Mouse (Mus musculus) intestine, embryonic 15.5 days (tissue): Measurements from ENCODE around the gene Med12l. TPM values are rescaled to one million over a fixed set of nuclear protein-coding genes. Genes with fewer than 3 reads are reported as not detected.

Experiments used
- ATAC-seq: fragments of 200-750 bp; cut with Nextera tagmentation; 2 replicates; pipeline ENCODE4 v1.8.0; 2017; ENCODE audit warnings: moderate TSS enrichment, moderate library complexity
- H3K27ac ChIP-seq: fragments of 300-500 bp; sonication (generic); 2 replicates; pipeline ENCODE4 v1.5.1; 2015; ENCODE audit warnings: mild to moderate bottlenecking, inconsistent platforms
- H3K27me3 ChIP-seq: fragments of 300-500 bp; sonication (generic); replicated peaks from 2 replicates; pipeline ENCODE4 v1.6.1; 2015; ENCODE audit warnings: inconsistent platforms
- H3K36me3 ChIP-seq: fragments of 300-500 bp; sonication (generic); 2 replicates; pipeline ENCODE4 v1.6.1; 2015; ENCODE audit warnings: inconsistent platforms
- H3K4me1 ChIP-seq: fragments of 300-500 bp; sonication (generic); replicated peaks from 2 replicates; pipeline ENCODE4 v1.6.1; 2015; ENCODE audit warnings: inconsistent platforms
- H3K4me2 ChIP-seq: fragments of 300-500 bp; sonication (generic); replicated peaks from 2 replicates; pipeline ENCODE4 v1.6.1; 2015; ENCODE audit warnings: mild to moderate bottlenecking, inconsistent platforms
- H3K4me3 ChIP-seq: fragments of 300-500 bp; sonication (generic); replicated peaks from 2 replicates; pipeline ENCODE4 v1.5.1; 2015; ENCODE audit warnings: inconsistent platforms
- H3K9ac ChIP-seq: fragments of 300-500 bp; sonication (generic); 2 replicates; pipeline ENCODE4 v1.6.1; 2015; ENCODE audit warnings: inconsistent platforms
- H3K9me3 ChIP-seq: fragments of 300-500 bp; sonication (generic); 2 replicates; pipeline ENCODE4 v1.6.1; 2016; ENCODE audit warnings: inconsistent platforms
- WGBS: fragments of 180-500 bp; shearing (Covaris S2); methylation state at CpG from one replicate; pipeline ENCODE4 v1.1.7; 2015; 5-methylcytosine and 5-hydroxymethylcytosine counted together
- polyA plus RNA-seq: library from polyadenylated mRNA; unstranded; fragments of >200 nt; fragmentation: Nextera tagmentation; extraction: Ambion mirVana; gene quantifications from 2 replicates; pipeline ENCODE4 v1.2.1, GENCODE M21; 2015

Med12l gene
- polyA plus RNA-seq, 1 experiment from 2014 or later = 1.1 TPM

DNA sequence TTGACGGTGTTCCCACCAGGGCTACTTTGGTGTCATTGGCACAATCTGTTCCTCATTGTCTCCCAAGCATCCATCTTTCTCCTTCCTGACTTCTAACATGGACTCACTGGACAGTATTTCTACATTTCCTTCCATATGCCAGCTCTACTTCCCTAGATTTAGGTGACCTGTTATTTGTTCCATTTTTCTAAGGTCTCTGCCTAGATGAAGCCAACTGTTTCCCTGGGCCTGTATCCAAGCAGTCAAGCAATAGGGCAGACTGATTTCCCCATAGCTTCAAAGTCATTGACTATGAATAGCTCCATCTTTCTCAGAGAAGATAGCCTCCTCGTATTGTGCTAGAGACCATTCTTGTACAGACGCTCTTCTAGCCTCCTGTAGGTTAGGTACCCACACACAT is 12.0 kb upstream of the Med12l start:
- no peaks in the 10 kb centered on the region for H3K9me3 ChIP-seq
- ATAC-seq = no peak
- no peaks in the 10 kb centered on the region for H3K27me3 ChIP-seq
- 87% methylated on average over 3 of the region's 3 CpGs for WGBS
- H3K4me3 ChIP-seq = no peak overlapping the region
- H3K9ac ChIP-seq = no peak overlapping the region
- H3K36me3 ChIP-seq = no peaks in the 10 kb centered on the region
- H3K27ac ChIP-seq = no peak overlapping the region
- H3K4me1 ChIP-seq = no peaks in the 10 kb centered on the region
- H3K4me2 ChIP-seq = no peak overlapping the region

DNA sequence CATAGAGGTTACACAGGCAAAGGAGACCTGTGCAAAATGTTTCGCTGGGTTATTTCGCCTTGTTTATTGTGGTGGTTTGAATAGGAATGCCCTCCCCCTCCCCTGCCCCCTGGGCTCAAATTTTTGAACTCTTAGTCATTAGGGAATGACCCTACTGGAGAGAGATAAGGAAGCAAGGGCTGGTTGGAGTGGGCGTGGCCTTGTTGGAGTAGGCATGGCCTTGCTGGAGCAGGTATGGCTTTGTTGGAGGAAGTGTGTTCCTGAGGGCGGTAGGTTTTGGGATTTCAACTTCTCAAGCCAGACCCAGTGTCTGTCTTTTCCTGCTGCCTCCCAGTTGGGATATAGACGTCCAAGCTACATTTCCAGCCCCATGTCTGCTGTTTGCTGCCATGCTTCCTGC is 1.9 kb upstream of the Med12l start:
- 78% methylated on average over 5 of the region's 5 CpGs for WGBS
- Histone ChIP-seq H3K4me2 (no peak overlapping the region), H3K4me1 (peaks cover 7% of the 10 kb centered on the region), H3K27me3 (no peaks in the 10 kb centered on the region), H3K4me3 (no peak overlapping the region), H3K9ac (no peak overlapping the region), H3K36me3 (no peaks in the 10 kb centered on the region), H3K9me3 (no peaks in the 10 kb centered on the region), H3K27ac (no peak overlapping the region)
- ATAC-seq = no peak

DNA sequence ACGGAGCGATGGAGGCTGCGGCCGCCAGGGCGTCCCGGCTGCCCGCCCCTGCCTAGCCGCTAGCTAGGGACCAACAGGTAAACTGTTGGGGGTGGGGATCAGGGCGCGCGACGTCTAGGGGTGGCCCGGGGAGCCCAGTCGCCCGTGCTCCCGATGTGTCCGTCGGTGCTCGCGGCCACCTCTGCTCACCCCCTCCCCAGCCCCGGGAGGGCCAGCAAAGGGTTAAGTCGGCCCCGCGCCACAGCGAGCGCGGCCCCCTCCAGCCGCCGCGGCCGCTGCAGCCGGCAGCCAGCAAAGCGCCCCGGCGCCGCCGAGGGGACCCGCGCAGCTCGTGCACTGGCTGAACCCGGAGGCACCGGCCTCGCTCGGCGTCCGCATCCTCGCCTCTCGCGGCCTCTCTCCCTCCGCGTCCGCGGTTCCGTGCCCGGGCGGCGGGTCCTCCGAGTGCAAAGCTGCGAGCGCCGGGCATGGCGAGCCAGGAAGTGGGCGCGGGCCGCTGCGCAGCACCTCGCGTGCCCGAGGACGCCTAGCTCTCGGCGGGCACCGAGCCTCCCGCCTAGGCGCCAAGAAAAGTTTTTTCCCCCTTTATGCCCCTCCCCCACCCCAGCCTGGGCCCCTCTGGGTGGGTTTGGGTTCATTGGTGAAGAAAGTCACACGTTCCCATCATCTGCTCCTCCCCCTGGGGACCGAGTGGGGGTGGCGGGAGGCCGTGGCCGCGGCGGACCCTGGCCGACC is 538 bp downstream of the Med12l start:
- Histone ChIP-seq H3K4me1 (peaks cover 7% of the 10 kb centered on the region), H3K9ac (peak overlapping the region; percentile 53), H3K27me3 (no peaks in the 10 kb centered on the region), H3K36me3 (no peaks in the 10 kb centered on the region), H3K27ac (peak overlapping the region; percentile 86), H3K4me3 (peak overlapping the region; percentile 65), H3K4me2 (peak overlapping the region; percentile 99), H3K9me3 (no peaks in the 10 kb centered on the region)
- 0% methylated on average over 77 of the region's 83 CpGs for WGBS
- ATAC-seq = peak; percentile 73

DNA sequence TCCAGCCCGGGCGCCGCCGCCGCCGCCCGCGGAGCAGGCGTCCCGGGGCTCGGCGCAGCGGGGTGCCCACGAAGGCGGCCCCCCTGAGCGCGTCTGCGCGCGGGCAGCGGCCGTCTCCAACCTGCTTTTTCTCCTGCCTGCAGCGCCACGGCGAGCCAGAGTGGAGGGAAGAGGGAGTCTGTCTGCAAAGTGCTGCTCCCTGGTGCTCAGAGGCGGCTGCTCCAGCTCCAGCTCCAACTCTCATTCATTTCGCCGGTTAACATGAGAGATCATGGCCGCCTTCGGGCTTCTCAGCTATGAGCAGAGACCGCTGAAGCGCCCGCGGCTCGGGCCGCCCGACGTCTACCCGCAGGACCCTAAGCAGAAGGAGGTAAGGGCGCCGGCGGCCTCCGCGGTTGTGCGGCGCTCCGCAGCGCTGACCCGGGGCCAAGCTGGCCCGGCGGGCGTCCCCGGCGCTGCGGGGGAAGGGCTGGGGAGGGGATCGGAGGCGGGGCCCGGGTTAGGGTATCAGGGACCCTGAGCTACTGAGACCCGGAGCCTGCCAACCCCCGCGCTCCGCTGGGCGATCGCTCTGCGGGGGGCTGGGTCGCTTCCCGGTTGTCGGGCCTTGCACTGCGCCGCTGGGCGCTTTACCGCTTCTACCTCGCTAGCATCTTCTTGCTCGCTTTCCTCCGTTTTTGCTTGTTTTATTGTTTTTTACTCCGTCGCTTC is 1.3 kb downstream of the Med12l start:
- Histone ChIP-seq H3K4me2 (peak overlapping the region; percentile 99), H3K27me3 (no peaks in the 10 kb centered on the region), H3K27ac (peak overlapping the region; percentile 86), H3K4me3 (peak overlapping the region; percentile 65), H3K9ac (peak overlapping the region; percentile 53), H3K36me3 (no peaks in the 10 kb centered on the region), H3K4me1 (peaks cover 7% of the 10 kb centered on the region), H3K9me3 (no peaks in the 10 kb centered on the region)
- ATAC-seq = peak; percentile 86
- WGBS = under 1% methylated on average over 74 of the region's 77 CpGs

DNA sequence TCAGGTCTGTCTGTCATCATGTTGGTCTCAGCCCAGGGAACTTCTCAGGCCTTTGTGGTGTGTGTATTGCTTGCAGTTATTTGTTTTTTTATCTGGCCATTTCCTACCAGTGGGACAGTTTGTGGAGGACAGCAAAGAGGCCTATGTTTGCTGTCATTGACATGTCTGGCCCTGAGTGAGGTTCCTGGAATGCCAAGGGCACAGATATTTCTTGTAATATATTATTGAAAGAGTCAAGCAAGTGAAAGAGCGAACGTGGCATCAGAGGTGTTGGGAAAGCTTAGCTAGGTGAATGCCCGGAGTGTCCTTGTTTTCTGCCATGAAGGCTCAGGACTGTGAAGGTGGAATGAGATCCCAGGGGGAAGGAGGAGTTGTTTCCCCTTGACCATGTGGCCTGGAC is 4.7 kb downstream of the Med12l start:
- Histone ChIP-seq H3K4me1 (peaks cover 2% of the 10 kb centered on the region), H3K4me3 (no peak overlapping the region)
- 90% methylated on average over 3 of the region's 3 CpGs for WGBS

DNA sequence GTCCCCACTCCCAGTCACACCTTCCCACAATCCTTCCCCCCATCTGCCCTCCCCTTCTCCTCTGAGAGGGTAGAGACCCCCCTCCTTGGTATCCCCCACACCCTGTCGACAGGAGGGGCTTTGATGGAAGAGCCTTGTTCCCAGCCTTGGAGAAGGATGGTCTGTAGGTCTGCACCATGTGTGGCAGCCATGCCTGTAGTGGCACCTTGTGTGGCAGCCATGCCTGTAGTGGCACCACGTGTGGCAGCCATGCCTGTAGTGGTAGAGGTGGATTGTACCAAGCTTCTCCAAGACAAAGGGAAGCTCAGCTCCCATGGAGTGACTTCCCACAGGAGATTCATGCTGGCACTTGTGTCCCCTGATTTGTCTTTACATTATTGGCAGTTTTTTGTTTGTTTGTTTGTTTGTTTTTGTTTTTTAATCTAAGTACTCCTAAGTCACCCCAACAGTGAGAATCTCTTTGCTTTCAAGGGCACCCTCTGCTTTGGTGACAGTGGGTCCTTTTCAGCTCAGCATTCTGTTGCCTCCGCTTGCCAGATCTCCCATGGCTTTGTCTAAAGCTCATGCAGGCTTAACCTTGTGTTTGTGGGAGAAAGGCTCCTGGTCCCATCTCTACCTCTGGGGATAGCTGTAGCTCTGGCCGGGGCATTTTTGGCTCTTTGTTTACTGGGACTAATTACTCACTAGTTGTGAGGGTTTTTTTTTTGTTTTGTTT is 10.2 kb downstream of the Med12l start:
- no peak for ATAC-seq
- Histone ChIP-seq H3K27ac (no peak overlapping the region), H3K9me3 (no peaks in the 10 kb centered on the region), H3K27me3 (no peaks in the 10 kb centered on the region), H3K9ac (no peak overlapping the region), H3K4me3 (no peak overlapping the region), H3K36me3 (no peaks in the 10 kb centered on the region), H3K4me1 (no peaks in the 10 kb centered on the region), H3K4me2 (no peak overlapping the region)
- 69% methylated on average over 4 of the region's 4 CpGs for WGBS

More for the DNA sequence above, 4.7 kb downstream of the Med12l start:
- H3K36me3 ChIP-seq = no peaks in the 10 kb centered on the region
- ATAC-seq = no peak
- H3K9me3 ChIP-seq = no peaks in the 10 kb centered on the region
- H3K27me3 ChIP-seq = no peaks in the 10 kb centered on the region
- H3K27ac ChIP-seq = no peak overlapping the region
- H3K4me2 ChIP-seq = no peak overlapping the region
- no peak overlapping the region for H3K9ac ChIP-seq

DNA sequence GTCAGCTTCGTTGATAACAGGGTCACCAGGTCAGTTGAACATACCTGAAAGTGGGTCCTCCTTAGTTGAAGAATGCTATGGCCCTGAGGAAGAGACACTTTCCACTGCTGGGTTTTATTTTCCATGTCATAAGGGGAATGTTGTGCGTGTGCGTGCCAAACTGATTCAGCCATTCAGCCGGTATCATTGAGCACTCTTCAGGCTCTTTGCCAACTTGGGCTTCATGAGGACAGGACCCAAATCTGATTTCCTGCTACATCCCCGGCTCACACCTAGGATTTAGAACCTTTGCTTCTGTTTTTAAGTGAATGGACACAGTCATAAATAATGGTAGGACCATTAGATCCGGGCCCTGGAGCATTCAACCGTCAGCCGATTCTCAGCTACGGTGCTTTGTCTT is 10.9 kb downstream of the Med12l start:
- Histone ChIP-seq H3K4me2 (no peak overlapping the region), H3K27ac (no peak overlapping the region), H3K27me3 (no peaks in the 10 kb centered on the region), H3K4me3 (no peak overlapping the region), H3K9ac (no peak overlapping the region), H3K4me1 (no peaks in the 10 kb centered on the region), H3K36me3 (no peaks in the 10 kb centered on the region), H3K9me3 (no peaks in the 10 kb centered on the region)
- WGBS = 82% methylated on average over 9 of the region's 9 CpGs
- no peak for ATAC-seq

DNA sequence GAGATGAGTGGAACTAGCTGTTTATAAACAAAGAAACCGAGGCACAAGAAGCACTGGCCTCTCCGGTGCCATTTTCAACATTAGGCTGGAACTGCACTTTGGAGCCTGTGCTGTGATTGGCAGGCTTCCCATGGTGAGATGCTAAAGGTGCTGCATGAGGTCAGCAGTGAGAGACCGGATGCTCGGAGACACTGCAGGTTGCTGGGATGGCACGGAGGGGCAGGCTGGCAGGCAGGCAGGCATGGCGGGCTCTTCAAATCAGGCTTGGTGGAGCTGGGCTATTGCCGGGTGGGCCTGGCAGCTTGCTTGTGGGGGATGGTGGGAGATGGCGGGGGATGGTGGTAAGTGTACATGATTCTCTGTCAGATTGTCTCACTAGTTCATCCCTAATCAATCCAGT is 15.6 kb downstream of the Med12l start:
- no peaks in the 10 kb centered on the region for H3K9me3 ChIP-seq
- H3K27me3 ChIP-seq = no peaks in the 10 kb centered on the region
- no peak overlapping the region for H3K4me2 ChIP-seq
- ATAC-seq = no peak
- H3K4me3 ChIP-seq = no peak overlapping the region
- no peaks in the 10 kb centered on the region for H3K36me3 ChIP-seq
- no peaks in the 10 kb centered on the region for H3K4me1 ChIP-seq
- WGBS = 52% methylated on average over 8 of the region's 8 CpGs
- no peak overlapping the region for H3K9ac ChIP-seq
- no peak overlapping the region for H3K27ac ChIP-seq

DNA sequence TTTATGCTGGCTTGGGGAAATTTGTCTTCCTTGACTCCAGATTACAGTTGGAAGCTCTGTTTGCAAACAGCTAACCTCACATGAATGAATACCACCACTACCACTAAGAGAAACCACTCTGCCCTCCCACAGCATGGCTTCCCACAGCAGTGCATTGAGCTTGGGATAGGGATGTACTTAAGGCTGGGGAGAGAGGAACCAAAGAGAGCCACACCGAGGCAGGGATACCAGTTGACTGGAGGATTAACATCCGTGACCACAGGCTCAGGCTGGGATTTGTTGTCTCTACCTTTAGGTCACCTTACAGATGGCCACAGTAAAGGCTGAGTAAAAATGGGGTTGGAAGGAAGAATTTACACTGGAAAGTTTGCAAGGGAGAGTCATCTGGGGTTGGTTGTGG is 16.6 kb downstream of the Med12l start:
- no peaks in the 10 kb centered on the region for H3K36me3 ChIP-seq
- H3K4me3 ChIP-seq = no peak overlapping the region
- no peak for ATAC-seq
- WGBS = 70% methylated on average over 2 of the region's 2 CpGs
- no peak overlapping the region for H3K4me2 ChIP-seq
- H3K27me3 ChIP-seq = no peaks in the 10 kb centered on the region
- H3K9me3 ChIP-seq = no peaks in the 10 kb centered on the region
- H3K27ac ChIP-seq = no peak overlapping the region
- no peaks in the 10 kb centered on the region for H3K4me1 ChIP-seq
- no peak overlapping the region for H3K9ac ChIP-seq

DNA sequence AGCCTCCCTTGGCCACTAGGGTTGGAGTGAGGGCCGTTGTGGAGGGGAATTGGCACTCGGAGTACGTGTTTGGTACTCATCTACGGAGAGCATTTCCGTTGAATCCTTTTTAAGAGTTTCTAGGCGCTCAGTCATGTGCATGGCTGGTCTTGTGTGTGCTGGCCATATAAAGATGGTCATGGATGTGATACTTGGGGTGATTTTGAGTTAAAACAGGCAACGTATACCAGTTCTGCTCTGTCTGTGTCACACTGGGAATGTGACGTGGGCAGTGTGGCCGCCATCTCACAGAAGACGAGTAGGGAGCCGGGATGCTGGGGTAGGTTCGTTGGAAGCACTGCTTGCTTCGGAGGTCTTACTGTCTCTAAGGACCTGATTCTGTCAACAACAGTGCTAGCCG is 17.3 kb downstream of the Med12l start:
- Histone ChIP-seq H3K4me3 (no peak overlapping the region), H3K27ac (no peak overlapping the region), H3K36me3 (no peaks in the 10 kb centered on the region), H3K27me3 (no peaks in the 10 kb centered on the region), H3K9me3 (no peaks in the 10 kb centered on the region), H3K4me2 (no peak overlapping the region), H3K9ac (no peak overlapping the region), H3K4me1 (no peaks in the 10 kb centered on the region)
- 91% methylated on average over 14 of the region's 14 CpGs for WGBS
- no peak for ATAC-seq

DNA sequence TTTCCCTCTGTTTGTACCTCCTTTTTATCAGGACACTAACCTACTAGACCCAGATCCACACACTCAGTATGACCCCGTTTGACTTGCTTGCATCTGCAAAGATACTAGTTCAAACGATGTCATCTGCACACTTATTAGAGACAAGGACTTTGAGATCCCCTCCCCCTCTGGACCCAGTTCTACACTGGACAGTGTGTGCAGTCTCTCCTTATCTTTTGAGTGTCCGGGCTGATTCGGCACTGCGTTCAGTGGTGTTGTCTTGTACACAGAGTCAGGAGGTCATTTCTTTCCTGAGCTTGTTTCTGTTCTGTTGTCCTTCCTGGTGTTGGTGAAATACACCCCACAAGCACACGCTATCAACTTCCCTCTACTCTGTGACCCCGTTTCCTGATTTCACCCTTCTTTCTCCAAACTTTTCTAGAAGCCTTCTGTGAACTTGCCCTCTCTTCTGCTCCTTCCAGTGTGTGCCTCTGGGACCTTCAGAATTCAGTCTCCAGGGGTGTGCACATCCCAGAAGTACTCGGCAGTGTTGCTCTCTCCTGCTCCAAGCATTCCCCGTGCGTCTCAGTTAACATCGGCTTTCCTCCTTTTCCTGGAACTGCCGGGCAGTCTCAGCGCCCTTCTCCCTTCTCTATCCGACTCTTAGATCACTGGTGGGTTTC is 19.0 kb downstream of the Med12l start:
- H3K4me3 ChIP-seq = no peak overlapping the region
- no peak overlapping the region for H3K4me2 ChIP-seq
- no peaks in the 10 kb centered on the region for H3K27me3 ChIP-seq
- no peak overlapping the region for H3K27ac ChIP-seq
- no peaks in the 10 kb centered on the region for H3K9me3 ChIP-seq
- H3K4me1 ChIP-seq = no peaks in the 10 kb centered on the region
- no peak overlapping the region for H3K9ac ChIP-seq
- H3K36me3 ChIP-seq = no peaks in the 10 kb centered on the region
- WGBS = 50% methylated on average over 14 of the region's 14 CpGs
- no peak for ATAC-seq

DNA sequence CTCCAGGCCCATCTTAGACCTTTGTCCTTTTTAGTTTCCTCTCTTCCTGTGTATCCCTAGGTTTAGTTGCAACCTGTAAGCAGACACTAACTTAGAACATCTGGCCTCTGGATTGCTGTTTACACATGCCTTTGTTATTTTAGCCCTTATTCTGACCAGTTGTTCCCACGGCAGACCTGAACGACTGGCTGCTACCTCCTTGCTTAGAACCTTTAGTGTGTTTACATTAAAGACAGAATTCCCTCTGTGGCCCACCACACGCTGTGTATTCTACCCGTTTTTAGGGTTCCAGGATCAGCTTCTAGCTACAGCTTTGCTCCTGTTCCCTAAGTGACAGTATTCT is 19.5 kb downstream of the Med12l start:
- H3K27me3 ChIP-seq = no peaks in the 10 kb centered on the region
- H3K9ac ChIP-seq = no peak overlapping the region
- no peaks in the 10 kb centered on the region for H3K9me3 ChIP-seq
- H3K4me3 ChIP-seq = no peak overlapping the region
- H3K4me2 ChIP-seq = no peak overlapping the region
- 31% methylated on average over 4 of the region's 4 CpGs for WGBS
- H3K36me3 ChIP-seq = no peaks in the 10 kb centered on the region
- H3K27ac ChIP-seq = no peak overlapping the region
- no peak for ATAC-seq
- no peaks in the 10 kb centered on the region for H3K4me1 ChIP-seq
